Mouse (Mus musculus): ENCODE measurements around the gene Kmt2a. TPM values are rescaled to one million over a fixed set of nuclear protein-coding genes. Genes with fewer than 3 reads are reported as not detected.

The Kmt2a gene
- polyA plus RNA-seq, 1 experiment from 2014 or later = 32.3 TPM

GRCm38 (mm10) chr9:44878776-44879500 lies 2.2 kb downstream of the Kmt2a start:
- Histone ChIP-seq H3K9me3 (no peaks in the 10 kb centered on the region), H3K4me1 (peaks cover 57% of the 10 kb centered on the region), H3K36me3 (peaks cover 4% of the 10 kb centered on the region; the same call in 1 of the 2 replicates), H3K4me3 (peak overlapping the region; percentile 94), H3K9ac (replicated peaks) (peak overlapping the region; percentile 98), H3K27ac (replicated peaks) (peak overlapping the region; percentile 93), H3K27me3 (no peaks in the 10 kb centered on the region), H3K4me2 (replicated peaks) (peak overlapping the region; percentile 88)
- no peak for ATAC-seq (ENCODE audit: low FRiP score, low read depth)
- 30% methylated on average over 9 of the region's 9 CpGs for WGBS

DNA sequence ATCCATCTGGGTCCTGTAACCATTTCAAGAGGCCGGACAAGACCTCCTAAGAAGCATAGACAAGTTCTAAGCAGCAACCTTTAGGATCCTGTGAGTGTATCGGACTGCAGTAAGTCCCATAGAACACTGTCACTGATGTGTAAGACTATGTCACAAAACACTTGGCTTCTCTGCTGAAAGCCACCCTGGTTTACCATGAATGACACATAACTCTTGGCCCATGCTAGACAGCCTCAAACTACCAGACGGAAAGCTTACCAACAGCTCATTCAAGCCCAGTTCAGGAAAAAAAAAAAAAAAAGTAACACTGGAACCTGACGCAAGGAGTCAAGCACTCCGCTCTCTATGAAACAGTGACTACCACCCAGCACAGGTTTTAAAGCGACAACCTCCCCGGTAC lies 3.4 kb downstream of the Kmt2a start:
- H3K9ac ChIP-seq (replicated peaks) = no peak overlapping the region
- no peaks in the 10 kb centered on the region for H3K9me3 ChIP-seq
- peaks cover 62% of the 10 kb centered on the region for H3K4me1 ChIP-seq
- 90% methylated on average over 7 of the region's 7 CpGs for WGBS
- no peak for ATAC-seq (ENCODE audit: low FRiP score, low read depth)
- H3K27ac ChIP-seq (replicated peaks) = no peak overlapping the region
- H3K36me3 ChIP-seq = peaks cover 4% of the 10 kb centered on the region; the same call in 1 of the 2 replicates
- H3K27me3 ChIP-seq = no peaks in the 10 kb centered on the region
- no peak overlapping the region for H3K4me3 ChIP-seq
- peak overlapping the region; percentile 88 for H3K4me2 ChIP-seq (replicated peaks)

- H3K9ac ChIP-seq (replicated peaks) = no peak overlapping the region
- ATAC-seq (ENCODE audit: low FRiP score, low read depth) = no peak
- no peaks in the 10 kb centered on the region for H3K9me3 ChIP-seq
- H3K4me1 ChIP-seq = peaks cover 62% of the 10 kb centered on the region
- 62% methylated on average over 7 of the region's 7 CpGs for WGBS
- H3K4me2 ChIP-seq (replicated peaks) = no peak overlapping the region
- H3K36me3 ChIP-seq = peaks cover 8% of the 10 kb centered on the region; the same call in 1 of the 2 replicates
- H3K27me3 ChIP-seq = no peaks in the 10 kb centered on the region
- no peak overlapping the region for H3K4me3 ChIP-seq
- no peak overlapping the region for H3K27ac ChIP-seq (replicated peaks)
Measured at GRCm38 (mm10) chr9:44875476-44875875, 5.6 kb downstream of the Kmt2a start.

DNA sequence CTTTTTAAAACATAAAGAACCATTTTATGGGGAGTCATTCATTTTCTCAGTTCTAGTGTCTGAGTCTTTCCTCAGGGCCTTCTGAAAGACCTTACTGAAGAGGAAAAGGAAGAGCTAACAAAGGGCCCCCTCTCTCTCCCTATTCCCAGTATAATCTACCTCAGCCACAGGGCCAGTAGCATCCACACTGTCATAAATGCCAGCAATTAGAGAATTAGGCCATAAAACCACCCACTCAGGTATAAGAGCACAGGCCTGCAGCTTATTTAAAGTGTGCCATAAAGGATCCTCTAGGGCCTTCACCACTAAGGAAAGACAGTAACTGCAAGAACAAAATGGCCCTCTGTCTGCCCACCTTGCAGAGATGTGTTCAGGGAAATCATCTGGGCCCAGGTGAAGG lies 6.9 kb downstream of the Kmt2a start:
- no peak overlapping the region for H3K27ac ChIP-seq (replicated peaks)
- H3K36me3 ChIP-seq = peaks cover 8% of the 10 kb centered on the region; the same call in 1 of the 2 replicates
- peaks cover 57% of the 10 kb centered on the region for H3K4me1 ChIP-seq
- ATAC-seq (ENCODE audit: low FRiP score, low read depth) = no peak
- H3K4me3 ChIP-seq = no peak overlapping the region
- H3K9me3 ChIP-seq = no peaks in the 10 kb centered on the region
- no peak overlapping the region for H3K4me2 ChIP-seq (replicated peaks)
- H3K9ac ChIP-seq (replicated peaks) = 0 out of 2 replicates have a peak overlapping the region, but pooled peaks have one; percentile 24
- no peaks in the 10 kb centered on the region for H3K27me3 ChIP-seq

DNA sequence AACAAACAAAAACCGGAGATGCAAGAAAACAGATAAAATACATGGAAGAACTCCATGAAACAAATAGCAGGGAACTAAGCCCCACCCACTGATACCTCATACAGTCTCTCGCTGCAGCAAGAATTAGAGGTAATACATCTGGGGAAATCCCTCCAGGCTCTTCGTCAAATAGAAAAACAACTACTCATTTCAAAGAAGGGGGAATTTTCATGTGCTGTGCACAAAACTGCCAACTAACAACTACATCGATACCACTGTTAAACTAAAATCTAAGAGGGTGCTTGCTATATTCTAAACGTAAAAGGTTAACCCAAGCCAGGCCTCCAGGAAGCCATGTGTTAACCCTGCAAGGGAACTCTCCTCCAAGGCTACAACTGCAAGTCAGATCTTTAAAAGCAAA lies 7.4 kb downstream of the Kmt2a start:
- 81% methylated on average over 5 of the region's 5 CpGs for WGBS
- Histone ChIP-seq H3K27ac (replicated peaks) (no peak overlapping the region), H3K36me3 (peaks cover 8% of the 10 kb centered on the region; the same call in 1 of the 2 replicates), H3K4me2 (replicated peaks) (no peak overlapping the region), H3K4me1 (peaks cover 52% of the 10 kb centered on the region), H3K4me3 (no peak overlapping the region), H3K9me3 (no peaks in the 10 kb centered on the region), H3K27me3 (no peaks in the 10 kb centered on the region), H3K9ac (replicated peaks) (no peak overlapping the region)
- ATAC-seq (ENCODE audit: low FRiP score, low read depth) = no peak

DNA sequence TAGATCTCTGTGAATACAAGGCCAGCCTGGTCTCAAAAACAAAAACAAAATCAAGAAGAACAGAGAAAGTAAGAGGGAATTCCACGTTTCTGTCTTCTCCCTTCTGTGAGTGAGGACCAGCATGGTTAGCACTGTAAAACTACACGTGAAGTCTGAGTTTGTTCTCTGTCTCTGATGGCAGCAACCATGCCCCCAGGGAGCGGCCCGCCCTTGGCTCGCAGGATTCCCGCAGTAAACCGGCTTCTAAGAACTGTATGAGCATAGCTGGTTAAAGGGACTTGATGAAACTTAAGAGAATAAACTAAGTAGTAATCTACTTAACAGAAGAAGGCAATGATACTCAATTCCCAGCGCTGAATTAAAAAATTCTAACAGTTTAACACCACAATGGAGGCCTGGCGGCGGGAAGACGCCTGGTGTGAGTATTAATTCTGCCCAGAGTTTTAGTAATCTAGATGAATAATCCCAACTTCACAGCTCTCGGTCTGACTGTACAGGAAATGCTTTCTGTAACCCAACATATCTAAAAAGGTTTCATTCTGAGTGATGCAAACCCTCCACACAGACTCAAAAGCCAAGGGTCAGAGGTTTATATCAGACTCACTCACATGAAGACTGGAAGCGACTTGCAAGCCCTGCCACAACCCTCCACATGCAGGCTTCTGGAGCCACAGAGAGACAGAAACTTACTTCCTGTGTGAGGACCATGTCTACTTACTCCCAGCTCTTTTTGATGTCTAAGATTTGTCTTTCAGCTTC lies 12.6 kb downstream of the Kmt2a start:
- ATAC-seq (ENCODE audit: low FRiP score, low read depth) = no peak
- WGBS = 87% methylated on average over 13 of the region's 13 CpGs
- Histone ChIP-seq H3K27ac (replicated peaks) (no peak overlapping the region), H3K4me1 (peaks cover 22% of the 10 kb centered on the region), H3K27me3 (no peaks in the 10 kb centered on the region), H3K4me3 (no peak overlapping the region), H3K4me2 (replicated peaks) (no peak overlapping the region), H3K9ac (replicated peaks) (no peak overlapping the region), H3K9me3 (no peaks in the 10 kb centered on the region), H3K36me3 (peaks cover 26% of the 10 kb centered on the region)

- H3K9ac ChIP-seq (replicated peaks) = no peak overlapping the region
- no peak overlapping the region for H3K27ac ChIP-seq (replicated peaks)
- no peaks in the 10 kb centered on the region for H3K27me3 ChIP-seq
- no peak for ATAC-seq (ENCODE audit: low FRiP score, low read depth)
- no peak overlapping the region for H3K4me2 ChIP-seq (replicated peaks)
- no peaks in the 10 kb centered on the region for H3K9me3 ChIP-seq
- H3K4me1 ChIP-seq = peaks cover 16% of the 10 kb centered on the region
- WGBS = 87% methylated on average over 3 of the region's 3 CpGs
- no peak overlapping the region for H3K4me3 ChIP-seq
- H3K36me3 ChIP-seq = peaks cover 35% of the 10 kb centered on the region
Measured at GRCm38 (mm10) chr9:44867664-44868063, 13.4 kb downstream of the Kmt2a start.

GRCm38 (mm10) chr9:44866501-44867240 lies 14.4 kb downstream of the Kmt2a start:
- 0 out of 2 replicates have a peak overlapping the region, but pooled peaks have one; percentile 20 for H3K27ac ChIP-seq (replicated peaks)
- H3K36me3 ChIP-seq = peaks cover 41% of the 10 kb centered on the region
- no peaks in the 10 kb centered on the region for H3K9me3 ChIP-seq
- peaks cover 16% of the 10 kb centered on the region for H3K4me1 ChIP-seq
- H3K27me3 ChIP-seq = no peaks in the 10 kb centered on the region
- H3K9ac ChIP-seq (replicated peaks) = no peak overlapping the region
- WGBS = 68% methylated on average over 9 of the region's 9 CpGs
- ATAC-seq (ENCODE audit: low FRiP score, low read depth) = no peak
- no peak overlapping the region for H3K4me2 ChIP-seq (replicated peaks)
- no peak overlapping the region for H3K4me3 ChIP-seq

- Histone ChIP-seq H3K4me3 (no peak overlapping the region), H3K36me3 (peaks cover 46% of the 10 kb centered on the region), H3K4me2 (replicated peaks) (no peak overlapping the region), H3K9ac (replicated peaks) (no peak overlapping the region), H3K9me3 (0 out of 2 replicates have a peak, but pooled peaks cover 4% of the 10 kb centered on the region), H3K27me3 (no peaks in the 10 kb centered on the region), H3K4me1 (peaks cover 3% of the 10 kb centered on the region; the same call in 1 of the 2 replicates), H3K27ac (replicated peaks) (no peak overlapping the region)
- no peak for ATAC-seq (ENCODE audit: low FRiP score, low read depth)
Measured at GRCm38 (mm10) chr9:44861121-44861520, 20.0 kb downstream of the Kmt2a start.

DNA sequence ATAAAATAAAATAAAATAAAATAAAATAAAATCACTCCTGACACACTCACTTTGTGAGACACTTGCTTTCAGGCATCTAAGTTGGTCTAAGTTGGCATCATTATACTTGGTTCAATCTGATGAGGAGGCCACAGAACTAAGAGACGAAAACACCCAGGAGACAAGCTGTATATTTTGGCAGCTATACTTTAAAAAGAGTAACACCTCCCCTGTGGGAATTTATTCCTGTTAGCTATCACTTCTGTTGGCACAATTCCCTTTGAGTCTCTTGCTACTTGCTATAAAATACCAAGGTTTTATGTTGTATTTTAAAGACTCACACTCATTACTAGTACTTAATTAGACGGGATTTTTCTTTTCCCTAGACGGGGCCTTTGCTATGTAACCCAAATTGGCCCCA lies 22.4 kb downstream of the Kmt2a start:
- 87% methylated on average over 3 of the region's 3 CpGs for WGBS
- no peak overlapping the region for H3K9ac ChIP-seq (replicated peaks)
- peaks cover 25% of the 10 kb centered on the region for H3K36me3 ChIP-seq

DNA sequence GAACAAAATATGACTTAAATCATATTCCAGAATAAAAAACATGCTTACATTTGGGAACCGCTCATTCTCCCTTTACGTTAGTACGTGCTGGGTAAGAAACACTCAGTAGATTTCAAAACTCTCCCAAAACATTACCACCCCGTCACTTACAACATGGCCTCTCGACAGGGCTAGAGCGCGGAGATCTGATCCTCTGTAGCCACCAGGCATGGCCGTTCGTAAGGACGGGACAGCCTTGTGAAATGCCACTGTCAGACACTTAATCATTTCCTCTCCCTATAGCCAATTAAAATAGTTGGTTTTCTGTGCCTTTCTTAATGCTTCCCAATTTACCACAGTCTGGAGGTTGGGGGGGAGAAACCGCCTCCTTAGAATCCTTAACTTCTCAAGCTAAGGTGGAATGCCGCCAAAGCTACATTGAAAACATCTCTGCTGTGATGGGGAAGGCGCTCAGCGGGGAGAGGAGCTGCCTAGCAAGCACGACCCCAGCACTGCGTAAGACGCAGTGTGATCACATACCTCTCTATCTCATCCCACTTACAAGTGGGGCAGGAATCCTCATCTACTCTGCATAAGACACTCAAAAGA lies 23.6 kb downstream of the Kmt2a start:
- no peak overlapping the region for H3K4me2 ChIP-seq (replicated peaks)
- no peak overlapping the region for H3K4me3 ChIP-seq
- 0 out of 2 replicates have a peak, but pooled peaks cover 4% of the 10 kb centered on the region for H3K9me3 ChIP-seq
- no peaks in the 10 kb centered on the region for H3K4me1 ChIP-seq
- no peak overlapping the region for H3K9ac ChIP-seq (replicated peaks)
- WGBS = 90% methylated on average over 17 of the region's 17 CpGs
- H3K36me3 ChIP-seq = peaks cover 13% of the 10 kb centered on the region
- ATAC-seq (ENCODE audit: low FRiP score, low read depth) = no peak
- H3K27me3 ChIP-seq = no peaks in the 10 kb centered on the region
- no peak overlapping the region for H3K27ac ChIP-seq (replicated peaks)

More for the DNA sequence above, 22.4 kb downstream of the Kmt2a start:
- Histone ChIP-seq H3K27me3 (no peaks in the 10 kb centered on the region), H3K27ac (replicated peaks) (no peak overlapping the region), H3K4me1 (no peaks in the 10 kb centered on the region), H3K4me2 (replicated peaks) (no peak overlapping the region), H3K4me3 (no peak overlapping the region), H3K9me3 (0 out of 2 replicates have a peak, but pooled peaks cover 4% of the 10 kb centered on the region)
- no peak for ATAC-seq (ENCODE audit: low FRiP score, low read depth)
